Mouse (Mus musculus) CD4-positive, CD25-positive, alpha-beta regulatory T cell, adult 2 months (primary cell): ENCODE data around the gene Irf9.

Source experiments
- DNase-seq: peaks from one replicate; pipeline ENCODE4 v3.0.0-alpha.2; 2012; ENCODE audit warnings: low read depth, low spot score

Irf9 gene

GRCm38 (mm10) chr14:55614565-55615178 is 11.3 kb downstream of the Irf9 start:
- DNase-seq = no peak

- DNase-seq = no peak
Measured at GRCm38 (mm10) chr14:55615876-55616275, 12.5 kb downstream of the Irf9 start.

GRCm38 (mm10) chr14:55616844-55617243 is 13.5 kb downstream of the Irf9 start:
- DNase-seq = no peak

GRCm38 (mm10) chr14:55617822-55618221 is 14.5 kb downstream of the Irf9 start, which contains the start of gene Rec8:
Gene Rec8, plus strand, starts transcription at chr14:55618037.
- peak; percentile 72 for DNase-seq

GRCm38 (mm10) chr14:55618486-55619195 is 15.3 kb downstream of the Irf9 start:
- peak; percentile 33 for DNase-seq

GRCm38 (mm10) chr14:55628077-55628827 is 24.9 kb downstream of the Irf9 start:
- no peak for DNase-seq

- peak; percentile 88 for DNase-seq
Measured at GRCm38 (mm10) chr14:55629312-55629711, 25.9 kb downstream of the Irf9 start.

- DNase-seq = no peak
Measured at GRCm38 (mm10) chr14:55634874-55635522, 31.6 kb downstream of the Irf9 start.

GRCm38 (mm10) chr14:55635523-55636007 is 32.2 kb downstream of the Irf9 start, which contains the start of gene Ipo4:
Gene Ipo4, minus strand, starts transcription at chr14:55635957.
- DNase-seq = peak; percentile 94

- no peak for DNase-seq
Measured at GRCm38 (mm10) chr14:55637795-55638194, 34.4 kb downstream of the Irf9 start, which contains the start of gene Gm49378. Gene Gm49378, minus strand, starts transcription at chr14:55637895.

GRCm38 (mm10) chr14:55640816-55641215 is 37.4 kb downstream of the Irf9 start:
- DNase-seq = no peak

- no peak for DNase-seq
Measured at GRCm38 (mm10) chr14:55641291-55641690, 37.9 kb downstream of the Irf9 start.

GRCm38 (mm10) chr14:55642679-55643059 is 39.3 kb downstream of the Irf9 start:
- no peak for DNase-seq

GRCm38 (mm10) chr14:55643060-55643907 is 39.9 kb downstream of the Irf9 start, which contains the start of gene Tm9sf1:
Gene Tm9sf1, minus strand, starts transcription at chr14:55643806.
- peak; percentile 86 for DNase-seq

- peak; percentile 55 for DNase-seq
Measured at GRCm38 (mm10) chr14:55644261-55644888, 41.0 kb downstream of the Irf9 start.

- no peak for DNase-seq
Measured at GRCm38 (mm10) chr14:55649884-55650283, 46.5 kb downstream of the Irf9 start, which contains the start of gene Tssk4. Gene Tssk4, plus strand, starts transcription at chr14:55650184.

- DNase-seq = no peak
Measured at GRCm38 (mm10) chr14:55651528-55651927, 48.2 kb downstream of the Irf9 start.

- no peak for DNase-seq
Measured at GRCm38 (mm10) chr14:55656935-55657334, 53.6 kb downstream of the Irf9 start.

GRCm38 (mm10) chr14:55658011-55658410 is 54.6 kb downstream of the Irf9 start:
- DNase-seq = no peak
